Mouse (Mus musculus): ENCODE measurements around the gene Tarbp2.

- TF ChIP-seq CTCF (IDR thresholded peaks at IDR 0.05; ENCODE audit: low read depth) (no peak), EP300 (optimal IDR thresholded peaks at IDR 0.05) (no peak)
These were observed 43.5 kb upstream of the Tarbp2 start for GRCm38 (mm10) chr15:102474520-102474919.

Data from stomach, postnatal 0 days (tissue).